In genomic region chr1:189703156-189703555, GRCm38 (mm10) we compare ENCODE assay signal across 9 mouse cellular contexts. TPM values are rescaled to one million over a fixed set of nuclear protein-coding genes. Genes with fewer than 3 reads are reported as not detected.
DNase-seq lines count a peak whose midpoint lies in the region; ATAC-seq and TF ChIP-seq lines count a peak whose summit lies in the region.
"Had no signal": no experiment of that assay in that cellular context is flagged by ENCODE, and none has a peak within 500 bp of the region (broad histone marks: within the 10 kb centered on the region; RNA-seq: fewer than 3 reads in every experiment).

No protein-coding gene starts in this region.

- peak; percentile 57 for TF ChIP-seq CTCF in hindbrain, postnatal 0 days (IDR thresholded peaks at IDR 0.05; ENCODE audit: low read depth)

- no peak overlapping the region for H3K27ac ChIP-seq in hindbrain, postnatal 0 days
- H3K27ac ChIP-seq in hindbrain, embryonic 11.5 days (ENCODE audit: low read depth, low read length): no peak overlapping the region
- H3K27ac ChIP-seq: embryonic facial prominence, embryonic 13.5 days had no signal

- 52% methylated on average over 7 of the region's 7 CpGs for WGBS in hindbrain, postnatal 0 days
- WGBS in hindbrain, embryonic 11.5 days: 52% methylated on average over 7 of the region's 7 CpGs

- no peak for ATAC-seq in hindbrain, postnatal 0 days
- ATAC-seq in hindbrain, embryonic 11.5 days (ENCODE audit: low FRiP score): no peak
- ATAC-seq in megakaryocyte progenitor cell, adult 5-6 weeks (replicated peaks; ENCODE audit: poor library complexity): peak; percentile 26; the same call in 1 of the 2 replicates

- peak; percentile 56 for DNase-seq in hindbrain, postnatal 0 days (ENCODE audit: low spot score)
- no peak for DNase-seq in hindbrain, embryonic 11.5 days (ENCODE audit: low spot score)
- DNase-seq in spleen, postnatal 36 days (ENCODE audit: low spot score in 2 of 2): peak; percentile 30 to 37
- DNase-seq in spleen, postnatal 10 days (ENCODE audit: low spot score in 2 of 2): no peak
- DNase-seq in right cerebral cortex, postnatal 4 days: no peak
- DNase-seq in gastrocnemius, postnatal 10 days: no peak
- DNase-seq in layer of hippocampus, adult 11-12 months (ENCODE audit: low spot score): no peak

- no peak overlapping the region for H3K9ac ChIP-seq in hindbrain, postnatal 0 days (replicated peaks; ENCODE audit: low read length)
- H3K9ac ChIP-seq in hindbrain, embryonic 11.5 days (ENCODE audit: low read depth, low read length): no peak overlapping the region
- H3K9ac ChIP-seq: embryonic facial prominence, embryonic 13.5 days had no signal

- no peaks in the 10 kb centered on the region for H3K27me3 ChIP-seq in hindbrain, postnatal 0 days (ENCODE audit: insufficient read depth, low read length)
- H3K27me3 ChIP-seq in hindbrain, embryonic 11.5 days (ENCODE audit: control insufficient read depth, insufficient read depth, low read length): no peaks in the 10 kb centered on the region
- H3K27me3 ChIP-seq: embryonic facial prominence, embryonic 13.5 days had no signal

- H3K4me2 ChIP-seq in hindbrain, postnatal 0 days (ENCODE audit: low read depth, low read length): no peak overlapping the region
- no peak overlapping the region for H3K4me2 ChIP-seq in hindbrain, embryonic 11.5 days (replicated peaks; ENCODE audit: low read depth, low read length)
- H3K4me2 ChIP-seq: embryonic facial prominence, embryonic 13.5 days had no signal

- H3K36me3 ChIP-seq in hindbrain, postnatal 0 days (ENCODE audit: insufficient read depth, low read length): no peaks in the 10 kb centered on the region
- no peaks in the 10 kb centered on the region for H3K36me3 ChIP-seq in hindbrain, embryonic 11.5 days (ENCODE audit: control insufficient read depth, insufficient read depth, low read length)
- H3K36me3 ChIP-seq: embryonic facial prominence, embryonic 13.5 days had no signal

- H3K9me3 ChIP-seq in hindbrain, postnatal 0 days (ENCODE audit: low read length): no peaks in the 10 kb centered on the region
- no peaks in the 10 kb centered on the region for H3K9me3 ChIP-seq in hindbrain, embryonic 11.5 days (ENCODE audit: control insufficient read depth, low read length)
- H3K9me3 ChIP-seq: embryonic facial prominence, embryonic 13.5 days had no signal

- H3K4me3 ChIP-seq in hindbrain, postnatal 0 days (ENCODE audit: low read length): no peak overlapping the region
- no peak overlapping the region for H3K4me3 ChIP-seq in hindbrain, embryonic 11.5 days (ENCODE audit: low read depth, low read length)
- H3K4me3 ChIP-seq: embryonic facial prominence, embryonic 13.5 days had no signal

- H3K4me1 ChIP-seq in hindbrain, postnatal 0 days (ENCODE audit: insufficient read depth, low read length): no peaks in the 10 kb centered on the region
- 0 out of 2 replicates have a peak, but pooled peaks cover 8% of the 10 kb centered on the region for H3K4me1 ChIP-seq in hindbrain, embryonic 11.5 days (replicated peaks; ENCODE audit: control insufficient read depth, insufficient read depth, low read length)

RNA-seq across cellular contexts. Expression of gene Cenpf, which starts 15.3 kb away (rescaled TPM):
- 4.8 and 5.4 TPM in 2 replicates for total RNA-seq in hindbrain, postnatal 0 days (2014; rRNA removed)
- polyA plus RNA-seq in hindbrain, postnatal 0 days (2015; fragmentation: Nextera tagmentation; extraction: Ambion mirVana): 22.5 and 26.9 TPM in 2 replicates
- polyA plus RNA-seq in hindbrain, embryonic 11.5 days (2014; fragmentation: Nextera tagmentation; extraction: Ambion mirVana): 103 and 141 TPM in 2 replicates
- total RNA-seq in megakaryocyte progenitor cell, adult 5-6 weeks (2015): 31.3 and 34.9 TPM in 2 replicates
- 33.3 and 41.4 TPM in 2 replicates for total RNA-seq in megakaryocyte progenitor cell, adult 5-6 weeks (2017)
- 10 to 100 TPM in 1 of 2 experiments, 1 to 10 TPM in 1; 8.3 to 12.5 TPM for total RNA-seq in gastrocnemius, postnatal 10 days (2021)

RNA-seq across cellular contexts. Expression of gene Ptpn14, which starts 24.9 kb away (rescaled TPM):
- 8.2 and 8.9 TPM in 2 replicates for total RNA-seq in hindbrain, postnatal 0 days (2014; rRNA removed)
- polyA plus RNA-seq in hindbrain, postnatal 0 days (2015; fragmentation: Nextera tagmentation; extraction: Ambion mirVana): 1.4 and 1.6 TPM in 2 replicates
- polyA plus RNA-seq in hindbrain, embryonic 11.5 days (2014; fragmentation: Nextera tagmentation; extraction: Ambion mirVana): 5.2 and 7.2 TPM in 2 replicates
- 0.39 and 1.1 TPM in 2 replicates for total RNA-seq in megakaryocyte progenitor cell, adult 5-6 weeks (2015)
- 0.37 and 0.64 TPM in 2 replicates for total RNA-seq in megakaryocyte progenitor cell, adult 5-6 weeks (2017)
- 10 to 100 TPM; 13.0 to 20.5 TPM for total RNA-seq in gastrocnemius, postnatal 10 days (2021)

Comparison
In these comparisons a context has a peak if more than half of its experiments do, and no peak if none do; other contexts are left out.
1. DNase-seq: peak in hindbrain, postnatal 0 days (single experiment) and spleen, postnatal 36 days (2 of 2); none in hindbrain, embryonic 11.5 days (single experiment), spleen, postnatal 10 days (0 of 2), right cerebral cortex, postnatal 4 days (single experiment), gastrocnemius, postnatal 10 days (single experiment) and layer of hippocampus, adult 11-12 months (single experiment).